Mouse (Mus musculus) liver, postnatal 0 days (tissue): ENCODE results near the gene Nhs.

ENCODE experiments used
- CTCF ChIP-seq: sonication (generic); IDR thresholded peaks from 2 replicates; pipeline ENCODE4 v1.5.1; 2016; ENCODE audit warnings: antibody characterized with exemption, low read depth
- EP300 ChIP-seq: IDR thresholded peaks from 2 replicates; pipeline ENCODE4 v1.6.1; 2016; ENCODE audit warnings: antibody characterized with exemption, low read depth, mild to moderate bottlenecking

GRCm38 (mm10) chrX:161921581-161921980 is 237.9 kb downstream of the Nhs start:
- TF ChIP-seq CTCF (no peak), EP300 (no peak)
